Mouse (Mus musculus) liver, adult (tissue): ENCODE data around the gene Slc25a4.
A peak's percentile ranks its signal among the peaks of the same experiment; 100 is the strongest.

ENCODE experiments used
- GATA4 ChIP-seq: IDR thresholded peaks from 2 replicates; pipeline ENCODE4 v1.6.1; 2014; ENCODE audit warnings: mild to moderate bottlenecking, low read length; ENCODE audit not compliant: insufficient replicate concordance

Slc25a4 gene

DNA sequence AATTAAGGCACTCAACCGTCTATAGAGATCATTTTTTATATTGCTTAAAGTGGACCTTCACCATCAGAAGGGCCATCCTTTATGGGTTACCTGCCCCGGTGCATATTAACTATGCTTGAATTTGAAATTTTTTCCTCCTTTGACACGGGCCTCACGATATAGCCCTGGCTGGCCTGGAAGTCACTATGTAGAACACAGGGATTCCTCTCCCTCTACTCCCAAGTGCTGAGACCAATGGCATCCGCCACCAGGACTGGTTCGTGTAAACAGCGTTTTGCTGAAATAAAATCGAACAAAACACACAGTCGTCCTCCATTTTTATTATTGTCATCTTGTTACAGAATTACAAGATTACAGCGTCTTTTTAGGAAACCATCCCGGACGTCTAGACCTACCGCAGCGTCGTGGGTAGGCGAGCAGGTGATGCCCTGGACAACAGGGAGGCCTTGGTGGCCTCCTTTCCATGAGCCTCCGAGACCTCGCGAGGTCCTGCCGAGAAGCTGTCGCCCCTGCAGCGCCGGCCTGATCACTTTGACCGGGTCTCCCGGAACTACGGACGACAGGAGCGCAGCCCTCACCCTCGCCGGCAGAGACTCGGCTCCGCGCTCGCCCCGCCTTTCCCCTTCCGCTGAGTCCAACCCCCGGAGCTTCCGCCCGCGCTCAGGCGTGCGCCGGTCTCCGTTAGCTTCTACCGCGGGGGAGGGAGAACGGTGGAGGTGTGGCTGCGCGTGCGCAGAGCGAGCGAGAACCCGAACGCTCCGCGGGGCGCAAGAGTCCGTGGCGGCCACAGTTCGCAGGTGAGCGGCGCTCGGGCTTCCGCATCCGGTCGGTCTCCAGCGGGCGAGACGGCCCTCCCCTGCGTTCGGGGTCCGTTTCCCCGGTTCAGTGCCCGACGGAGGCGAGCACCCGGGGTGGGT is 47.9 kb downstream of the Slc25a4 start:
- peak; percentile 63; the same call in 1 of the 2 replicates for TF ChIP-seq GATA4
